Mouse (Mus musculus) small intestine, adult 2 months (tissue): ENCODE results near the gene Itga2b. TPM values are rescaled to one million over a fixed set of nuclear protein-coding genes. Genes with fewer than 3 reads are reported as not detected.
"Not testable (repeated sequence)": the region's sequence is repeated elsewhere in the genome, so short reads cannot be mapped to it uniquely, and the experiment has no call there.

Source experiments
- H3K27ac ChIP-seq: fragments of 200-500 bp; 2 replicates; pipeline ENCODE4 v1.5.1; 2012; ENCODE audit warnings: low read depth, low read length, control low read depth, inconsistent platforms; ENCODE audit not compliant: insufficient read depth
- H3K27me3 ChIP-seq: fragments of 200-500 bp; 2 replicates; pipeline ENCODE4 v1.6.1; 2012; ENCODE audit warnings: mild to moderate bottlenecking, moderate library complexity, low read length, inconsistent platforms; ENCODE audit not compliant: control insufficient read depth, insufficient read depth
- H3K36me3 ChIP-seq: fragments of 200-500 bp; 2 replicates; pipeline ENCODE4 v1.6.1; 2012; ENCODE audit warnings: mild to moderate bottlenecking, low read length, control low read depth, inconsistent platforms; ENCODE audit not compliant: control insufficient read depth, insufficient read depth
- H3K4me1 ChIP-seq: fragments of 200-500 bp; 2 replicates; pipeline ENCODE4 v1.6.1; 2012; ENCODE audit warnings: low read length, inconsistent platforms, mixed read lengths; ENCODE audit not compliant: control insufficient read depth, insufficient read depth, insufficient read length
- H3K4me3 ChIP-seq: fragments of 200-500 bp; 2 replicates; pipeline ENCODE4 v1.5.1; 2012; ENCODE audit warnings: low read depth, mild to moderate bottlenecking, control low read depth, inconsistent platforms, low read length, moderate library complexity
- CTCF ChIP-seq: fragments of 200-500 bp; IDR thresholded peaks from 2 replicates; pipeline ENCODE4 v1.5.1; 2012; ENCODE audit warnings: low read depth, mild to moderate bottlenecking, control low read depth, inconsistent platforms, low read length, moderate library complexity, mixed read lengths; ENCODE audit not compliant: insufficient replicate concordance, insufficient read length; ENCODE audit errors: extremely low read depth
- POLR2A ChIP-seq: fragments of 200-500 bp; IDR thresholded peaks from 2 replicates; pipeline ENCODE4 v1.6.1; 2012; ENCODE audit warnings: low read depth, mild to moderate bottlenecking, control low read depth, inconsistent platforms, low read length, moderate library complexity
- WGBS: fragments of 180-500 bp; shearing (Covaris S2); methylation state at CpG from one replicate; pipeline ENCODE4 v1.1.7; 2018; 5-methylcytosine and 5-hydroxymethylcytosine counted together
- polyA plus RNA-seq: library from polyadenylated mRNA; depleted of rRNA; stranded (reverse); fragments of >200 nt; gene quantifications from 2 replicates; pipeline ENCODE4 v1.2.3, GENCODE M21; 2012

The Itga2b gene
- polyA plus RNA-seq, 1 experiment, result 3.9 TPM

- Histone ChIP-seq H3K36me3 (no peaks in the 10 kb centered on the region), H3K4me3 (no peak overlapping the region), H3K27ac (no peak overlapping the region), H3K27me3 (peaks cover 7% of the 10 kb centered on the region), H3K4me1 (no peaks in the 10 kb centered on the region)
- TF ChIP-seq CTCF (no peak), POLR2A (no peak)
- 38% methylated on average over 8 of the region's 8 CpGs for WGBS
Measured at GRCm38 (mm10) chr11:102421559-102421958, 48.4 kb downstream of the Itga2b start.

- no peak overlapping the region for H3K27ac ChIP-seq
- H3K4me1 ChIP-seq, result no peaks in the 10 kb centered on the region
- TF ChIP-seq POLR2A (no peak), CTCF (no peak)
- H3K36me3 ChIP-seq, result no peaks in the 10 kb centered on the region
- peaks cover 7% of the 10 kb centered on the region for H3K27me3 ChIP-seq
- no peak overlapping the region for H3K4me3 ChIP-seq
Measured at GRCm38 (mm10) chr11:102418887-102419286, 51.0 kb downstream of the Itga2b start.

- WGBS, result 71% methylated on average over 1 of the region's 1 CpGs
- Histone ChIP-seq H3K4me1 (no peaks in the 10 kb centered on the region), H3K36me3 (no peaks in the 10 kb centered on the region), H3K27ac (no peak overlapping the region), H3K4me3 (no peak overlapping the region), H3K27me3 (peaks cover 7% of the 10 kb centered on the region)
- no peak for TF ChIP-seq POLR2A
Measured at GRCm38 (mm10) chr11:102417160-102417559, 52.8 kb downstream of the Itga2b start.

GRCm38 (mm10) chr11:102415034-102415802, 54.7 kb downstream of the Itga2b start:
- no peaks in the 10 kb centered on the region for H3K36me3 ChIP-seq
- no peak overlapping the region for H3K4me3 ChIP-seq
- no peak overlapping the region for H3K27ac ChIP-seq
- WGBS, result 66% methylated on average over 10 of the region's 10 CpGs
- H3K27me3 ChIP-seq, result peaks cover 3% of the 10 kb centered on the region
- H3K4me1 ChIP-seq, result no peaks in the 10 kb centered on the region
- no peak for TF ChIP-seq POLR2A
- TF ChIP-seq CTCF, result no peak

GRCm38 (mm10) chr11:102413059-102413458, 56.9 kb downstream of the Itga2b start:
- H3K4me1 ChIP-seq, result no peaks in the 10 kb centered on the region
- WGBS, result 77% methylated on average over 8 of the region's 8 CpGs
- no peak overlapping the region for H3K27ac ChIP-seq
- H3K27me3 ChIP-seq, result no peaks in the 10 kb centered on the region
- H3K36me3 ChIP-seq, result no peaks in the 10 kb centered on the region
- TF ChIP-seq CTCF (no peak), POLR2A (no peak)
- H3K4me3 ChIP-seq, result no peak overlapping the region

- Histone ChIP-seq H3K4me1 (no peaks in the 10 kb centered on the region), H3K36me3 (no peaks in the 10 kb centered on the region), H3K27ac (no peak overlapping the region), H3K4me3 (no peak overlapping the region), H3K27me3 (no peaks in the 10 kb centered on the region)
- TF ChIP-seq CTCF, result peak; percentile 93; the same call in 1 of the 2 replicates
- TF ChIP-seq POLR2A, result no peak
- WGBS, result 4% methylated on average over 11 of the region's 11 CpGs
Measured at GRCm38 (mm10) chr11:102411704-102412103, 58.2 kb downstream of the Itga2b start.

- Histone ChIP-seq H3K27me3 (no peaks in the 10 kb centered on the region), H3K27ac (no peak overlapping the region), H3K4me3 (no peak overlapping the region), H3K4me1 (0 out of 2 replicates have a peak, but pooled peaks cover 2% of the 10 kb centered on the region), H3K36me3 (no peaks in the 10 kb centered on the region)
- 58% methylated on average over 3 of the region's 3 CpGs for WGBS
- TF ChIP-seq POLR2A, result no peak
- no peak for TF ChIP-seq CTCF
Measured at GRCm38 (mm10) chr11:102411061-102411460, 58.9 kb downstream of the Itga2b start.

GRCm38 (mm10) chr11:102410345-102410744, 59.6 kb downstream of the Itga2b start:
- not testable (repeated sequence) for H3K27ac ChIP-seq, H3K4me3 ChIP-seq, H3K36me3 ChIP-seq, H3K27me3 ChIP-seq, H3K4me1 ChIP-seq
- WGBS, result 81% methylated on average over 3 of the region's 3 CpGs
